Mouse (Mus musculus): Measurements from ENCODE around the gene Il1a. TPM values are rescaled to one million over a fixed set of nuclear protein-coding genes. Genes with fewer than 3 reads are reported as not detected.

Il1a gene
- polyA plus RNA-seq, 1 experiment from 2014 or later = 0.24 TPM

DNA sequence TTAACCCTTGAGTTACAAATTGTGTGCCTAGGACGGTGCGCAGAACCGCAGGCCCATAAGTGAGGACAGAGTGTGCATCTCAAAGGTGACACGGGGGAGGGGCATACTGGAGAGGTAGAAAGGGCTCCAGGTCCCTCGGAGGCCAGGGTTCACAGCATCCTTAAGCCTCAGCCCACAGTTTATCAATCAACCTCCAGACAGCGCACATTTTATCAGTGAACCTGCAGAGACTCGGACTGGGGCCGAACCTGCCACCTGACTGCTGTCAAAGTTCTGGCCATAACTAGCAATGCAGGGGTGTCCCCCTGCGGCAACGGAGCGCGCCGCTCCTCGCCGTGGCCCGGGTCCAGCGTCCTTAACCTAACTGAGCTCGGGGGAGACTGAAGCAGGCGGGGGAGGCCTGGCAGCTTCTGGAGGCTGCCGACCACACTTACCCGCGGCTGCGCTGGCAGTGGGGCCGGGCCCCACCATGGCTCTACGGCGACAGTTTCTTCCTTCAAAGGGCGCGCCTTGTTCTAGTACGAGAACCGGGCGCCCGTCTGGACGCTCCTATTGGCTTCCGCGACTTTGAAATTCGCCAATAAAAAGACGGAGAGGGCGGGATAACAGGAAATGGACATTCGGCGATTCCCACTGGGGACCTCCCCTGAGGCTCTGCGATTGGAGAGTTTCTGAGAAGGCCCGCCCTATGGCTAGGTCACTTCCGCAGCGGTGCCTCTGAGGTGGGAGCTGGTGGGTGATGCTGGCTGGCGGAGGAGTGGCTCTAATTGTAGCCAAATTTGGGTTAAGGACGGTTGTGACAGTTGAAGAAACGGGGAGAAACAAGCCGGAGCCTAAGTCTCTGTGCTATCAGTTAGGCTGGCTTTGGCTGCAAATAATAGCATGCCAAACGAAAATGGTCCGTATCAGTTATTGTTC is 12.8 kb downstream of the Il1a start, which contains the start of gene Ckap2l:
TSS of gene Ckap2l (minus strand) at position 542 of the 918 bp plus-strand sequence.
- H3K9me3 ChIP-seq = no peaks in the 10 kb centered on the region
- peaks cover 19% of the 10 kb centered on the region for H3K4me1 ChIP-seq
- peaks cover 4% of the 10 kb centered on the region; the same call in 1 of the 2 replicates for H3K27me3 ChIP-seq (ENCODE audit: insufficient read depth, poor library complexity, severe bottlenecking)
- peak; percentile 99 for DNase-seq (ENCODE audit: low spot score)
- peak within 1 kb of the TSS; percentile 95 for H3K27ac ChIP-seq
- H3K4me3 ChIP-seq = peak within 1 kb of the TSS; percentile 92
- WGBS = under 1% methylated on average over 50 of the region's 50 CpGs
- peaks cover 12% of the 10 kb centered on the region for H3K36me3 ChIP-seq

DNA sequence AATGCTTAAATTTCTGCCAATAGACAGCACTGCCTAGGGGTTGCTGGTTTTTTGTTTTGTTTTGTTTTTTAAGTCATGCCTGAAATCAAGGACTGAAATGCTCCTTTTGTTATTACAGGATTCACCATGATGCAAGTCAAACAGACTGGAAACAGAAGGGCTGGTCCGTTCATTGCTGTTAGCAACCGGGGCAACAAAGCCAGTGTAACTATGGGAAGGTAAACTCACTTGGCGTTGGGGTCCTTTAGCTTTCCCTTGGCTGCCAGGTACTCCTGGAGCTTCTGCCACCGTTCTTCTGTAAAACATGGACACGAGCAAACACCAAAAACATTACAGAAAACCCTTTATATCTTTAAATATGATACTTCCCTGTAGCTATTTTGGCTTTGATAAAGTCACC is 13.7 kb downstream of the Il1a start:
- H3K27ac ChIP-seq = peak overlapping the region; percentile 95

DNA sequence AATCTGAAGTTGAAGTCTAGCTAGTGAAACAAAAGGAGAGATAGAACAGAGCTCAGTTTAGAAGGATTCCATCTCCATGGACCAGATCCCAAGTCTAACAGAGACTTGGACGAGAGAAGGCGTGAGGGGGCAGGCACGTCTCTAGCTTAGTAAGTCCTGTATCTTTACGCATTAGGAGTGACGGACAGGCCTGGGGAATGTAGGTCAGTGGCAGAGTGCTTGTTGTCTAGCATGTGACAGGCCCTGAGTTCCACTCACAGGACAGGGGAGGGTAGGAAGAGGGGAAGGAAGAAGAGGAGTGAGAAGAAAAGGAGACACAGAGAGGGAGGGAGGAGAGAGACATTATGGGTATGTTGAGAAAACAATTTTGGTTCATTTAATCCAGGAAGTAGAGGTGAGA is 14.7 kb downstream of the Il1a start:
- no peak overlapping the region for H3K27ac ChIP-seq
- H3K9me3 ChIP-seq = no peaks in the 10 kb centered on the region
- H3K4me1 ChIP-seq = peaks cover 19% of the 10 kb centered on the region
- H3K4me3 ChIP-seq = no peak overlapping the region
- peaks cover 25% of the 10 kb centered on the region for H3K36me3 ChIP-seq
- H3K27me3 ChIP-seq (ENCODE audit: insufficient read depth, poor library complexity, severe bottlenecking) = no peaks in the 10 kb centered on the region
- WGBS = 85% methylated on average over 5 of the region's 5 CpGs
- no peak for DNase-seq (ENCODE audit: low spot score)

More for the DNA sequence above, 13.7 kb downstream of the Il1a start:
- Histone ChIP-seq H3K9me3 (no peaks in the 10 kb centered on the region), H3K4me1 (peaks cover 19% of the 10 kb centered on the region), H3K36me3 (peaks cover 15% of the 10 kb centered on the region), H3K4me3 (peak overlapping the region; percentile 92), H3K27me3 (ENCODE audit: insufficient read depth, poor library complexity, severe bottlenecking) (peaks cover 4% of the 10 kb centered on the region; the same call in 1 of the 2 replicates)
- DNase-seq (ENCODE audit: low spot score) = no peak
- 76% methylated on average over 5 of the region's 5 CpGs for WGBS

DNA sequence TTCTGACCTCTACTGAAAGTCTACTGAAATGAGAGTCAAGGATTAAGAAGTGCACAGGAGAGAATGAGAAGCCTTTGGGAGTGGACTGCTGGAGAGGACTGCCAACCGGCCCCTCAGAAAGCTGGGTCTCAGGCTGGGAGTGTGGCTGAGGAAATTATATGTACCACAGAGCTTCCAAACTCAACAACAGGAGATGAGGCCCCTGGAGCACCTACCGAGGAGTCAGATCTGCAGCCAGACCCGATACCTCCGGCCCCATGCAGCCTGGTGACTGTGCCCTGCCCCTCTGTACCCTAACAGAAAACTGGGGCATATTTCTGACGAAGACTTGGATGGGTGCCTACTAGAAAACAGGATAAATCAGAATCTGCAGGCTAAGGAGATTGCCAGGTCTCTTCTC is 35.9 kb downstream of the Il1a start:
- H3K9me3 ChIP-seq = no peaks in the 10 kb centered on the region
- peaks cover 92% of the 10 kb centered on the region for H3K36me3 ChIP-seq
- H3K4me3 ChIP-seq = no peak overlapping the region
- H3K4me1 ChIP-seq = no peaks in the 10 kb centered on the region
- no peaks in the 10 kb centered on the region for H3K27me3 ChIP-seq (ENCODE audit: insufficient read depth, poor library complexity, severe bottlenecking)
- no peak for DNase-seq (ENCODE audit: low spot score)
- 96% methylated on average over 5 of the region's 5 CpGs for WGBS
- H3K27ac ChIP-seq = no peak overlapping the region

DNA sequence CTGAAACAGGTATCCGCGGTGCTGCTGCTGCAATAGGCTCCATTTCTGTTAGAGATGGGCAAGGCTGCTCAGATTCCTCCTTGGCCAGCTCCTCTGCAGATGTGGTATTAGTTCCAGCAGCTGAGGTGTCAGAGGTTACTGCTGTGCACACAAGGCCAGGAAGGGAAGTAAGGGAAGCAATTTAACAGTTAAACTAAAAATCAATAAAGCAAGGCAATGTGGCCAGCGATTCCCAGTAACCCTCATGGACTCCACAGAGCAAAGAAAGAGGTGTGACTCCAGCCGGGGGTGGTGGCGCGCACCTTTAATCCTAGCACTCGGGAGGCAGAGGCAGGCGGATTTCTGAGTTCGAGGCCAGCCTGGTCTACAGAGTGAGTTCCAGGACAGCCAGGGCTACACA is 39.2 kb downstream of the Il1a start:
- whole genome bisulfite sequencing = 90% methylated on average over 9 of the region's 9 CpGs

DNA sequence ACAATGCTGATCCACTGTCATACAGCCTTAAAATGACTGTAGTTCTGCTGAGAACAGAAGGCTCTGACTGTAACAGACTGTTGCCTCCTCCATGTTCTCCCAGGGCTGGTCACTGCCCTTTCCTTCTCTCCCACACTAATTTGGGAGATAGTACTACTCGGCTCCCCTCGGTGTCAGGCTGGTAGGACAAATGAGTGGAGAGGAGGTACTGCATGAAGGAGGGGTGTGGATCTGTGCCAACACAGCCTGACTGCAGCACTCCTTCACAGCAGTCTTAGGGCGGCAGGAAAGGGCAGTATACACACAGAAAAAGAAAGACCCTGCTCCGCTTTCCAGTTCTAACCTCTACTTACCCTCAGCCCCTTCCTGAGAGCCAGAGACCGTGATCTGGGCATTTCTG is 39.8 kb downstream of the Il1a start:
- no peak for DNase-seq (ENCODE audit: low spot score)
- Histone ChIP-seq H3K36me3 (peaks cover 85% of the 10 kb centered on the region), H3K4me3 (no peak overlapping the region), H3K9me3 (no peaks in the 10 kb centered on the region), H3K27ac (no peak overlapping the region), H3K4me1 (no peaks in the 10 kb centered on the region), H3K27me3 (ENCODE audit: insufficient read depth, poor library complexity, severe bottlenecking) (no peaks in the 10 kb centered on the region)
- WGBS = 91% methylated on average over 5 of the region's 5 CpGs

More for the DNA sequence above, 39.2 kb downstream of the Il1a start:
- Histone ChIP-seq H3K4me3 (no peak overlapping the region), H3K9me3 (no peaks in the 10 kb centered on the region), H3K4me1 (no peaks in the 10 kb centered on the region), H3K27me3 (ENCODE audit: insufficient read depth, poor library complexity, severe bottlenecking) (no peaks in the 10 kb centered on the region), H3K36me3 (peaks cover 91% of the 10 kb centered on the region), H3K27ac (no peak overlapping the region)
- DNase-seq (ENCODE audit: low spot score) = no peak

DNA sequence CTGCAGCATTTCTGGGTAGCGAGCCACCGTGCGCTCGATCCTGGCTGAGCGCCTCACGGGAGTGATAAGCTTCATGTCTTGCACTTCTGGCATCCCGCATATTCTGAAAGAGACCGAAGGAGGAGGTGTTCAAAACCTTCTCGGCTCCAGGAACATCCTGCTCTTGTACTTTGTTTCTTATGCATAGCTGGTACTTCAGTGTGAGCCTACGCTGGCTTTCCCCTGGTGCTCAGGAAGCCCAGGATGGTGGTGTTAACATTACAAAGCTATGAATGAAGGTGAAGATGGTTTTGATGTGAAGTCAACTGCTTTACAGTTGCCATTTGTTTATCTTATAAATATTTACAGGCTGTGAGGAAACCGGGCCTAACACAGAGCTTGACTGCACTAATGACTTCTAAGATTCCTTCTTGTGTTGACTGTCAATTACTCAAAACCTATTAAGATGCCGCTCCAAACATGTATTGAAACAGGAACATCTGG is 40.6 kb downstream of the Il1a start:
- Histone ChIP-seq H3K9me3 (no peaks in the 10 kb centered on the region), H3K4me1 (no peaks in the 10 kb centered on the region), H3K36me3 (peaks cover 78% of the 10 kb centered on the region), H3K4me3 (no peak overlapping the region), H3K27me3 (ENCODE audit: insufficient read depth, poor library complexity, severe bottlenecking) (no peaks in the 10 kb centered on the region), H3K27ac (no peak overlapping the region)
- no peak for DNase-seq (ENCODE audit: low spot score)
- 94% methylated on average over 12 of the region's 12 CpGs for WGBS

DNA sequence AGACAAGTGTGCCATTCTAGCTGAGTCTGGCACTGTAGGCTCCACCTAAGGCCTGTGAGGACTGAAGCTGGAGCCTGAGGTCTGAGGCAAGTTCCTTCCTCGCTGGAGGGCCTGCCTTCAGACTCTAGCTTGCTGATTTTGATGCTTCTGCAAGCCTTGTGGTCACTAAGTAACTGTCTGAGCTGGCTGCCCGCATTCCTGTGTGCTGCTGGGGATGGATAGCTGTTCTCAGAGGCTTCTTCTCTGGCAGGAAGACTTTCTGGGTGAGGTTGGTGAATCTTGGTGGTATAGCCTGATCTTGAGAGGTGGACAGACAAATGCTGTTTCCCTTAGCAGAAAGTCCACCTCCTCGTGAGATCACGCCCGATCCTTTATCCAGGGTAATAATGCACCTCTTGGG is 42.0 kb downstream of the Il1a start:
- H3K4me3 ChIP-seq = no peak overlapping the region
- peaks cover 65% of the 10 kb centered on the region for H3K36me3 ChIP-seq
- no peaks in the 10 kb centered on the region for H3K9me3 ChIP-seq
- 0 out of 2 replicates have a peak, but pooled peaks cover 3% of the 10 kb centered on the region for H3K4me1 ChIP-seq
- no peak overlapping the region for H3K27ac ChIP-seq
- 86% methylated on average over 5 of the region's 5 CpGs for WGBS
- no peak for DNase-seq (ENCODE audit: low spot score)
- H3K27me3 ChIP-seq (ENCODE audit: insufficient read depth, poor library complexity, severe bottlenecking) = no peaks in the 10 kb centered on the region

DNA sequence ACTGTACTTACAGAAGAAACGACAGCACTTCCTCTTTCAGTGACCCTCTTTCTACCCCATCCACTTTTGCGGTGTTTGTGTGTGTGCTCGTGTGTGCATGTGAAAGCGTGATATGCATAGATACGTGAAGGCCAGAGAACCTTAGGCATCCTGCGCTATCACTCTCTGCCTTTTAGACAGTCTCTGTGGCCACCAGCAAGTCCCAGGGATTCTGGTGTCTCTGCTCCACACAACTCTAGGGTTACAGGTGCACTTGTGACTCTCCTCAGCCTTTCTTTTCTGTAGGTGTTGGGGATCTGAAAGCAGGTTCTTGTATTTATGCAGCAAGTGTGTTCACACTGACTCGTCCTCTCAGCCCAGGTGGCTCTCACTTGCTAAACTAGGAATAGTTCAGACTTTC is 44.5 kb downstream of the Il1a start:
- peaks cover 43% of the 10 kb centered on the region for H3K36me3 ChIP-seq
- 91% methylated on average over 7 of the region's 7 CpGs for WGBS
- no peak overlapping the region for H3K4me3 ChIP-seq
- no peak overlapping the region for H3K27ac ChIP-seq
- 0 out of 2 replicates have a peak, but pooled peaks cover 3% of the 10 kb centered on the region for H3K27me3 ChIP-seq (ENCODE audit: insufficient read depth, poor library complexity, severe bottlenecking)
- H3K9me3 ChIP-seq = no peaks in the 10 kb centered on the region
- DNase-seq (ENCODE audit: low spot score) = no peak
- peaks cover 7% of the 10 kb centered on the region; the same call in 1 of the 2 replicates for H3K4me1 ChIP-seq

DNA sequence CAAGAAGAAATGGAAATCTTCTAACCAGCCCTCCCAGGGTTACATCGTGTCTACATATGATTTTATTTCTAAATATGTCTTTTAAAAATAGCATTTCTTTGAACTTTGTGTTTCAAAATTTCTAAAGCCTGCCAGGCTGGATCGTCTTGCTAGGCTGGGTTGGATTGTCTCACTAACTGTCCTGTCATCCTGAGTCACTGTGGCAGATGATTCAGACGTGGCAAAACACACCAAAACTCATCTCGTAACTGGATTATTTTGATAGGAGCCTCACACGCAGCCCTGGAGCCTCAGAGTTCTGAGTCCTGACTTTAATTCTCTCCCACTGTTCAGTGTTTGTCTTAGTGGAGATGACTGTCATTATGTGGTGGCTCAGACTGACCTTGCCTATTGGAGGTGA is 46.7 kb downstream of the Il1a start:
- WGBS = 72% methylated on average over 5 of the region's 5 CpGs
- H3K4me1 ChIP-seq = peaks cover 12% of the 10 kb centered on the region; the same call in 1 of the 2 replicates
- no peak overlapping the region for H3K4me3 ChIP-seq
- peaks cover 20% of the 10 kb centered on the region for H3K36me3 ChIP-seq
- H3K27ac ChIP-seq = no peak overlapping the region
- H3K9me3 ChIP-seq = no peaks in the 10 kb centered on the region
- H3K27me3 ChIP-seq (ENCODE audit: insufficient read depth, poor library complexity, severe bottlenecking) = peaks cover 8% of the 10 kb centered on the region; the same call in 1 of the 2 replicates
- DNase-seq (ENCODE audit: low spot score) = no peak

DNA sequence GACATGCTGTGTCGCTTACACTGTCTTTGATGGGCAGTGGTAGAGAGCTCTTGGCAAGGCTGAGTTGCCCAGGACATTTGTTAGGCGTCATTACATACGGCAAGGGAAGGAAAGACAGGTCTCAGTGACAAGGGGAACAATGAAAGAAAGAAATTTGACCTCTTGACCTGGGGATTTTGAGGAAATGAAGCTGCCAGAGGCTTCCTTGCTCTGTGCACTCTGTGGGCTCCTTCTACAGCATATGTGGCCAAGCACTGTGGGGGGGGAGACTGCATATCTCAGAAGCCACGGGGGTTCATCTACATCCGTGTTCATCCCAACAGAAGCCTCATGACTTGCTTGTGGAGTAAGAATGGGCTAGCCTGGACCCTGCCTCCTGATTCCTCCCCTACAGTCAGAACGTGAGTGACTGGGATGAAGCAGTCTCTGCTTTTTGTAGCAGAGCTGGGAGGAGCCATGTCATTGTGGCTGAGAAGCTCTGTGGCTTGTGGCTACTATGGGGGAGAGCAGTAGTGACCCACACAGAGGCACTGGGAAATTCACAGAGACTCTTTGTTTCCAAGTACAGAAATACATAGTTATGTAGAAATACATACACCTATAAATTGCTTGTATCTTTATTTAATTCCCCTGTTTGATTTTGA is 48.5 kb downstream of the Il1a start:
- DNase-seq (ENCODE audit: low spot score) = peak; percentile 61
- Histone ChIP-seq H3K36me3 (peaks cover 2% of the 10 kb centered on the region; the same call in 1 of the 2 replicates), H3K4me3 (no peak overlapping the region), H3K9me3 (no peaks in the 10 kb centered on the region), H3K27me3 (ENCODE audit: insufficient read depth, poor library complexity, severe bottlenecking) (peaks cover 8% of the 10 kb centered on the region; the same call in 1 of the 2 replicates), H3K4me1 (peaks cover 16% of the 10 kb centered on the region; the same call in 1 of the 2 replicates), H3K27ac (no peak overlapping the region)
- 51% methylated on average over 6 of the region's 6 CpGs for WGBS

DNA sequence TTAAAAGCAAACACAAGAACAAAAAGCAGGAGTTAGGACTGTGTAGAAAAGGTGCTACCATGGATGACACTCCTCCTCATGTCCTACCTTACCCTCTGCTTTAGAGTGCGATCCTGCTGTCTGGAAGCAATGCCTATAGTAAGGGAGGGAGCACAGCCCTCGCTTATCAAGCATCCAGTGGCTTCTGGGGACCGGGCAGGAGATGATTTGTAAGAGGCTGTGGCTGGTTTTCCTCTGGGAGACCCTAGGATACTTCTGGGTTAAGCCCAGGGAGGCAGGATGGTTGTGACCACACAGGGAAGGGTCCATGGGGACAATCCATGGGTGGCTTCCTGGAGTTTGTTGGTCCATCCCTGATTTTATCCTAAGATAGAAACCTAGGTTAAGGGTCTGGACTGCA is 49.1 kb downstream of the Il1a start:
- no peaks in the 10 kb centered on the region for H3K9me3 ChIP-seq
- peak; percentile 73 for DNase-seq (ENCODE audit: low spot score)
- H3K36me3 ChIP-seq = no peaks in the 10 kb centered on the region
- H3K4me3 ChIP-seq = no peak overlapping the region
- WGBS = 59% methylated on average over 3 of the region's 3 CpGs
- H3K27ac ChIP-seq = no peak overlapping the region
- peaks cover 8% of the 10 kb centered on the region; the same call in 1 of the 2 replicates for H3K27me3 ChIP-seq (ENCODE audit: insufficient read depth, poor library complexity, severe bottlenecking)
- peaks cover 21% of the 10 kb centered on the region; the same call in 1 of the 2 replicates for H3K4me1 ChIP-seq
